Mouse (Mus musculus): ENCODE data around the gene S1pr3. TPM values are rescaled to one million over a fixed set of nuclear protein-coding genes. Genes with fewer than 3 reads are reported as not detected.

S1pr3 gene
- total RNA-seq (2021) = 1 to 10 TPM; 6.7 to 7.3 TPM
- long read RNA-seq, experiment 1, full-length matches to known transcripts = 6 of 14 reads
- long read RNA-seq, experiment 1, partial matches to known transcripts = 0 of 14 reads
- long read RNA-seq, experiment 1, other reads (novel, unspliced or antisense) = 8 of 14 reads
- long read RNA-seq, experiment 2, full-length matches to known transcripts = 9 of 11 reads
- long read RNA-seq, experiment 2, partial matches to known transcripts = 0 of 11 reads
- long read RNA-seq, experiment 2, other reads (novel, unspliced or antisense) = 2 of 11 reads

DNA sequence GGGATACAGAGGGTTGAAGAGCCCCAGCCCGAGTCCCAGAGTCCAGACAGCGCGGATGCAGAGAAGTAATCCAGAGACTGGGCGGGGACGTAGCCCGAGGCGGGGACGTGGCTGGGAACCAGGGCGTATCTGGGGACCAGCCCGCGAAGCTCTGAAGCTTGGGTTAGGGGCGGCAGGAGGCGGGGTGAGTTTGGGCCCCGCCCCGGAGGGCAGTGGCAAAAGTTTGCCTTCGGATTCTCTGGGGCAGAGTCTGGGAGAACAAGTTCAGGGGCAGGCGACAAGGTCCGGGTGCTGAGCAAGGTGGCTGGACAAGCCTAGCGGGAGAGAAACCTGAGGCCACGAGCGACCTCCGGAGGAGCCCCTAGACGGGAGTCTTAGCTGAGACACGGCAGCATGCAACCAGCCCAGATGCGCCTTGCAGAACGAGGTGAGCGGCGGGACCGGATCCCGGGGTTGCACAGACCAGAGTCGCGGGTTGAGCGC lies at the start of gene S1pr3:
Gene S1pr3 (plus strand): TSS at position 121 of the 483 bp plus-strand sequence.
- DNase-seq (ENCODE audit: low spot score in 2 of 2) = no peak

DNA sequence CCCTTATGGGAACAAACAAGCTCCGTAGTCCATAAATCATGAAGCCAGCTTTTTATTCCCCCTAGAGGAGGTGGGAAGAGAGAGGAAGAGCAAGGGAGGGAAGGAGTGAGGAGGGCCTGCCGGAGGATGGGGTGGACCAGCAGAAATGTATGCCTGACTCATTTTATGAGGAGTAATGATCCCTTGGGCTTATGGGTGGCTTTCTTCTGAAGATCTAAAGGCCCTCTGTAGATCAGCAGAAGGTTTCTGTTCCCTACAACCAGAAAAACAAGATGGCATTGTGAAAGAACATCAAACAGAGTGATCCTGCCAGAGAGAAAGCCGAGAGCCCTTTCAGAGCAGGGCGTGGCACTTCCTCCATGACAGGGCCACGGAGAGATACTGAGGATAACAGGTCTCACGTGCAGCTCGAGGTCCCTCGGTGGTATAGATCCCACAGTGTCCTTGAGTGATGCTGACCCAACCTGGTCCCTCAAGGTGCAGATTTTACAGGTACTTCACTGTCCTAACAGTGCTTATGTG lies 47.9 kb upstream of the S1pr3 start:
- DNase-seq (ENCODE audit: low spot score in 2 of 2) = no peak

DNA sequence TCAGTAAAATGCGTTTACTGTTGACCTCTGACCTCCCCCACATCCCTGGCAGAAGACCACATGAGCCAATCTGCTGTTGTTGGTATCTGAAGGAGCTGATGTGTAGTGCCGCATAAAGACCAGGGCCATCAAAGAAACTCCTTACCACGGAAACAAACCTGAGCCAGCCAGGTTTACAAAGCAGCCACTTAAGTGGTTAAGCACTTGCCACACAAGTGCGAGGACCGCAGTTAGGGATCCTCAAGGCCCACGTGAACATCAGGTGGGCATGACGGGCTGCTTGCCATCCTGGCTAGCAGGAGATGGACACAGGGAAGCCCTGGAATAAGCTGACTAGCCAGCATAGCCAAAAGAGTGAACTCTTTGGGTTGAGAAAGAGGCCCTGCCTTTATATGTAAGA lies 45.0 kb upstream of the S1pr3 start:
- no peak for DNase-seq (ENCODE audit: low spot score in 2 of 2)

DNA sequence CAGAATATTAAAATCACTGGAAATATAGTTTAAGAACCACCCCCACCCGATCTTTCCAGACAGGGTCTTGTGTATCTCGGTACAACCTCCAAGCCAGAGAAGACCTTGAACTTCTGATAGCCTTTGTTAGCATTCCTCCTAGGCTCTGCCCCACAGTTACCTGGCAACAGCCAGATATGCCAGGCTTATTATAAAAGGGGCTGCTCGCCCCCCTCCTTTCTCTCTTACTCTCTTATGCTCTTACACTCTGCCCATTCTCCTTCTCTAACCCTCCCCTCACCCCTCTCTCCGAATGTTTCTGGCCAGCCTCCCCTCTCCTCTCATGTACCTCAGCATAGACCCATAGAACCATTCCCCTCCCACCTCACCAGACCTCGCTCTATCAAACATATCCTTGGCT lies 44.5 kb upstream of the S1pr3 start:
- no peak for DNase-seq (ENCODE audit: low spot score in 2 of 2)

DNA sequence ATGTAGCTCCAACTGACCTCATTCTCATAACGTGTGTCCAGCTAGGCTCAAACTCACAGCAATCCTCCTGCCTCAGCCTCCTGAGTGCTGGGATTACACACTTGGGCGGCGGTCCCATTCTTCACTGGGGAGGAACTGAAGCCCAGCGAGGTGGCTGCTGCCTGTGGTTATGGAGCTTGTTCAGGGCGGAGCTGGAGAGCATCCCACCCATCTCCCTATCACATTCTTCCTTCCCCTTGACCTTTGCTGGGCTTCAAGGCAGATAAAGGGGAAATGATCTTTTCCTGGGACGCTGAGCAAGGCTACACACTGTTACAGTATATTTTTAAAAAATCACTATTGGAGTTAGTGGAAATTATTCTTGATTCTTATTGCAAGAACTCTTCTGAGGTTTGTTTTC lies 43.2 kb upstream of the S1pr3 start:
- DNase-seq (ENCODE audit: low spot score in 2 of 2) = no peak

DNA sequence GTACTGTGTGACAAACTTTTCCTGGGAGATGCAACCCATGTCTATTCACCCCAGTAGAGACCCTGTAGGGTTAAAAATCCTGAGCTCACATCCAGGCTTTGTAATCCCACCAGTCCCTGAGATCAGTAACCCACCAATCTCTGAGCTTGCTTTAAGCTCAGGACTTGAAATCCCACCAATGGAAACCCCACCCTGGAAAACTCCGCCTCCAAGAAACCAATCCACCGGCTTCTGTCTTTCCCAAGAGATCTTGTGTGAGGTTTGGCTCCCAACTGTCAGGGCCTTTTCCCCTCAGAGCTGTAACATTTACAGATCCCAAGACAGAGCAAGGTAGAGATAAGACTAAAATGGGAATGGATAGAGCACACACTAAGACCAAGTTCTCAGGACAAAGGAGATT lies 40.1 kb upstream of the S1pr3 start:
- DNase-seq (ENCODE audit: low spot score in 2 of 2) = no peak

DNA sequence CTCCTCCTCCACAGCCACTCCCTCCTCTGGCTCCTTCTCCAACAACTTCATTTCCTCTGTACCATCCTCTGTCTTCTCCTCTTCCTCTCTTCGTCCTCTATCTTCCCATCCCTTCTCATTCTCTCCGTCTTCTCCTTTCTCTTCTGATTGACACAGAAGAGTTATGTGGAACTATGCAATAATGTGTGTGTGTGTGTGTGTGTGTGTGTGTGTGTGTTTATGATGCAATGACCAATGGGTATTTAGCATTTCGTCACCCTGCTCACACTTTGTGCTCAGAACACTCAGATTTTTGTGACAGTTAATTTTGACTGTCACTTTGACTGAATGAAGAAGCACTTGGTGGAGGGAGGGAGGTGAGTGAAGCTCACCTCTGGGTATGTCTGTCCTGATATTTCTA lies 39.1 kb upstream of the S1pr3 start:
- no peak for DNase-seq (ENCODE audit: low spot score in 2 of 2)

DNA sequence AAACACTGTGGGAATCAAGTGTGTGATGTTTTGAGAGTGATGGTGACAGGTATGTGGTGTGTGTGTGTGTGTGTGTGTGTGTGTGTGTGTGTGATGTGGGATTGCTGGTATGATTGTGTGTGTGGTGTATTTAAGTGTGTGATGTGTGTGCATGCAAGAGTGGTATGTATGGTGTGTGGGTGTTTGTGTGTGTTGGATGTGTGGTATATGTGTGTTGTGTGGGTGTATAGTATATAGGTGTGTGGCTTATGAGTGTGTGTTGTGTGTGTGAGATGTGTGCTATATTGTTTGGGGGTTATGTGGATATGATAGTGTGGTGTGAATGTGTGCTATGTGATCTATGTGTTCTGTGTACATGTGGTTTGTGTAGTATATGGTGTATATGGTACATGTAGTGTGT lies 35.4 kb upstream of the S1pr3 start:
- DNase-seq (ENCODE audit: low spot score in 2 of 2) = no peak

DNA sequence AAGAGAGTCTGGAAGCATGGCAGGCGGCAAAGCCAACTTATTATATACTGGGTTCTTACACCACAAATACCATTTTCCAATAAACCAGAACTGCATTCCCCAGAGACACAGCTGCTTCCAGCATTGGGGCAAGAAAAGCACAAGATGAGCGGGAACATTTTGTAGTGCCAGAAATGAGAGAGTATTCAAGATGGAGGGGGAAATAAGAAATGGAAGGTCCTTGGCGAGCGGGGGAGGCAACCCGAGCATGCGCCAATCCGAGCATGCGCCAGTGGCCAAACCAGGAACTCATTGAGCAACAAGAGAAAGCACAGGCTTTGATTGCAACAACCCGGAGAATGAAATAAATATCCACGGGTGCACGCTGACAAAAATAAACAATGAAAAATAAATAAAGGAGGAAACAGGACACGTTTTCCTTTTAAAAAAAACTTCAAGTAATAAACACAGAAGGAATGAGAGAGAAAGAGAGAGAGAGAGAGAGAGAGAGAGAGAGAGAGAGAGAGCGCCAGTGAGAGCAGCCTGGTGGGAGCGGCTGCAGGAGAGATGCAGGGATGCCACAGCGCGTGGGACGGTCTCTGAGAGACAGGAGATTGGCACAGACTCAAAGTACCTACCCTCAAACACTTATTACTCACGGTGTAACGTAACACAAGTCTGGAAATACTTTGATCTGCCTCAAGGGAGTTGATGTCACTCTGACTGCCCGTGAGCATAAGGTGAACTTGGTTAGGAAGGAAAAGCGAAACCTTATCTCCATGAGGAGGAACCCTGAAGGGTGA lies 34.2 kb upstream of the S1pr3 start:
- DNase-seq (ENCODE audit: low spot score in 2 of 2) = peak; percentile 11 to 25

DNA sequence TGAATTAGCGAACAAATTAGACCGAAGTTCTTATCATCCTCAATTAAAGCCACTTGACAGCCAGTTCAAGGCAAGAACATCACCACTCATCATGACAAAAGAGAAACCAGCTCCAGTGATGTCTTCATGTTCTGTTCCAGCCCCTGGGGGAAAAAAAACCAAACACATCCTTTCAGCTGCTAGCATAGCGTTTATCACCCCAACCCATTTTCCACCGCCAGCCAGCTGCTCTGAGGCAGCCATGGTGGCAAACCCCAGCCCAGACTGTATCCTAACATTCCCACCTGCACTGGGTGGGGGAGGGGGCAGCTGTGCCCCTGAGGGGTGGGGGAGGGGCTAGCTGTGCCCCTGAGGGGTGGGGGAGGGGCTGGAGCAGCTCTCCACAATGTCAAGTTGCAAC lies 30.3 kb upstream of the S1pr3 start:
- DNase-seq (ENCODE audit: low spot score in 2 of 2) = no peak

DNA sequence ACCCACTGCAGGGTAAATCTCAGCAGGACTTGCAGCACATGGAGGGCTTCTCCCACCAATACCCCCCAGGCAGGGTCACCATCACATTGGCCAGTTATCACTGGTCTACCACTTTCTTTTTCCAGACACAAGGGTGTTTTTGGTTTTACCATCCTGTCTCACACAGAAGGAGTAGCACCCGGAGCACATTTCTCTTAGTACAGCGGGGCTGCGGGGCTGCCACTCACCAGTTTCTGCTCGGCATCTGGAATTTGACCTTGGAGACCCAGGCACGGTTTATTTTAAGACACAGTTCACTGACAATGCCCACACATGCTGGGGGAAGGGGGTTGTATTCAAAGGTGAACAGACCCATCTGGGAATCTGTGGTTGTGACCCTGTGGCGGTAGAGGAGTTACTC lies 28.8 kb upstream of the S1pr3 start:
- DNase-seq (ENCODE audit: low spot score in 2 of 2) = no peak

DNA sequence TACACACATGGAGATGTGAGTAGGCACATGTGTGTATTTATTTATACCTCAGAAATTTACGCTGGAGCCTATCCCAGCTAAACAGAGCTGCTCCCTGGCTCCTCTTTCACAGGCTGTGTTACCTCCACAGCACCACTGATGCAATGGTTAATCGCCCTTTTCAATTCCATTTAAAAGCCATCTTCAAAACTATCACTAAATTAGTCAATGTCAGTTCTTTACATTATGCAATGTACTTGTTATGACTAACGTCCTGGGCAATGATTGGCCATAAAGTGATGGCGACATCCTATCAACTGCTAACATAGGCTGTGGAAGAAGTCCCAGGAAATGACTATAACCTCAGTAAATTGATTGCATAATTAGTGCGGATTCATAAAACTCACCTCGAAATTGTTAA lies 26.9 kb upstream of the S1pr3 start:
- no peak for DNase-seq (ENCODE audit: low spot score in 2 of 2)

DNA sequence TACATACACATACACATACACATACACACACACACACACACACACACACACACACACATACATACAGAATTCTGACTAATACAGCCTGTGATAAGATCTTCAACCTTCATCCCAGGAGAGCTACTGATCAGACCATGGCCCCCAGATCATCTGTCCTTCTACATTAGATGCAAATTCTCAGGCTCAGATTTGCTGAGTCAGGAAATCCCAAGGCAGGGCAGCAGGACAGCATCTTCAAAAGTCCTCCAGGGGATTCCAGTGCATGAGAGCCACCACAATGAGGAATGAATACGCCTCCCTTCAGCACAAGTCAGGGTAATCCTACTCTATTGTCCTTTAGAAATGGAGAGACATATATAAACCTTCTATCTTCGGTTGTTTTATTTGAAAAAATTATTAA lies 23.5 kb upstream of the S1pr3 start:
- no peak for DNase-seq (ENCODE audit: low spot score in 2 of 2)

DNA sequence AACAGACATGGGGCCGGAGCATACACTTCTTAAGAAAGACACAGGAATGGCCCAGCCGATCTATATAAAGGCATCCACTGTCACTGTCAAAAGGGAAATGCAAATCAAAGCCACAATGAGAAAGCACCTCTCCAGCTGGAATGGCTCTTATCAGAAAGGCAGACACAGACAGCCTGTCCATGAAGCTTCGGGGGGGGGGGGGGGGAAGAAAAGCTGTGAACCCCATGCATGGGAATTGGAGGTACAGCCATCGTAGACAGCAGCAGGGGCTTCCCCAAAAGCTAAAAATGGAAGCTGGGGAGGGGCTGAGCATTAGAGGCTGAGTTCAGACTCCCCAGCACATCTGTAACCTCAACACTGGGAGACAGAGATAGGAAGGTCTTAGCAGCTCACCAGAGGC lies 20.5 kb upstream of the S1pr3 start:
- no peak for DNase-seq (ENCODE audit: low spot score in 2 of 2)

DNA sequence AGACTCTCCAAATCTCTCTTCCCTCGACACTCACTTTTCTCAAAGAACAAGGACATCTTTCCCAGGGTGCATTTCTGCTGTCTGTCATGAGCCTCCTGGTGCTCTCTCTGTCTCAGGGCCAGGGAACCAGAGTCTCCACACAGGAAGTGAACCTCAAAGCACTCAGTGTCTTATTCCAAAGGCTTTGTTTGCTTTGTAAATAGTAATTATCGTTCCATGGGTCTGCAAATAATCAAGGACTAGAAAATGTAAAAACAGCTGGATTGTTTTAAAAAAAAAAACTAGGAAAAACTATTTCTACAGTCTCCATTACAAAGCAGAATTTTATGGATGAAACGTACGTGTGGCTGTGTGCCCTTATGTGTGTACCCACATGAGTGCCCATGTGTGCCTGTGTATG lies 18.0 kb upstream of the S1pr3 start:
- DNase-seq (ENCODE audit: low spot score in 2 of 2) = no peak

DNA sequence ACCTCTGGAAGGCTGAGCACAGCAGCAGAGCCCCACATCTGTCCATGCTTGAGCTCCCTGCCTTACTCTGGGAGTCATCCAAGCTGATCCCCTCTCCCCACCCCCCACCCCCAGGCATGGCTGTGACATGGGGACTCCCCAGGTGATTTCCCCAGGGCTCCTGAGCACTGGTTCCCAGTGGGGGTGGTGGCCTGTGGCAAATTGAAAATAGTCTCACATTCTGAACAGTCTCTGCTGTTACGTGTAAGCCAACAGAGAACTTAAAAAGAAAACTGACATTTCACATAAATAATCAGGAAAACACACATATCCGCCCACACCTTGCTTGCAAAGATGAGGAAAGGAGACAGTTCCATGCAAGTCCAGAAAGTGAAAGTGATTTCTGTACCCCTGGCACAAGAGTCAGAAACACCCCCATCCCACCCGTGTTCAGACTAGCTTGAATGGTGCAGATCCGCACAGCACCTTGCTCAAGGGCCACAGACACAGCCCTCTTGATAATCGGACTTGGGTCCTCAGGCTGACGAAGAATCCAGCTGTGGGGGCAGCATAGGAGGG lies 17.0 kb upstream of the S1pr3 start:
- DNase-seq (ENCODE audit: low spot score in 2 of 2) = no peak

DNA sequence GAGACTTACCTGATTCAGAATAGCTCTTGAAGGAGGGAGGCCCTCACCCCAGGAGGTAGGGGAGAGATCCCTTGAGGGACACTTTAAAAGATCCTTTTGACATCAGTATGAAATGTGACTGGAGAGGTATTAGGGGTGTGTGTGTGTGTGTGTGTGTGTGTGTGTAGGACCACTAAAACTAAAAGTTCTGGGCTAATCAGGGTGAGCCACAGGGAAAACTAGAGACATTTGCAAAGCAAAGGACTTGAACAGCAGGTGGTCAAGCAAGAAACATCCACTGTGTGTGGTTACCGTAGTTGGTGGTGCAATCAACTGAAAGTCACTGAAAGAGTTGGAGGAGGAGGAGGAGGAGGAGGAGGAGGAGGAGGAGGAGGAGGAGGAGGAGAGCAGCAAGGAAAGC lies 16.2 kb upstream of the S1pr3 start:
- no peak for DNase-seq (ENCODE audit: low spot score in 2 of 2)

DNA sequence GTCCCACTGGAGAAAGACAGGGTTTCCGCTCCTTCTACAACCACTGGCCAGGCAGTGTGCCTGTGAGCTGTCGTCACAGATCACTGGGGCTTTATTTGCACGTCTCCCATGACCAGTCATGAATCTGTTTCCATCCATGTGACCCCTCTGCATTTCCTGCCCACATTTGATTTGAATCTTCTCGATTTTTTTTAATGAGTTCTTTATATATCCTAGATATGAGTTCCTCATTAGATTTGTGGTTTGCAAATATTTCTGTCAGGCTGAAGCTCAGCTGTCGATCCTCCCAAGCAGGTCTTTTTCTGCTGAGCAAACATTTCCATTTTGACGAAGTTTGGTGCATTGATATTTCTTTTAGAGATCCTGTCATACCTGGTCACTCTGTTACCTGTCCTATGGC lies 10.6 kb upstream of the S1pr3 start:
- no peak for DNase-seq (ENCODE audit: low spot score in 2 of 2)

DNA sequence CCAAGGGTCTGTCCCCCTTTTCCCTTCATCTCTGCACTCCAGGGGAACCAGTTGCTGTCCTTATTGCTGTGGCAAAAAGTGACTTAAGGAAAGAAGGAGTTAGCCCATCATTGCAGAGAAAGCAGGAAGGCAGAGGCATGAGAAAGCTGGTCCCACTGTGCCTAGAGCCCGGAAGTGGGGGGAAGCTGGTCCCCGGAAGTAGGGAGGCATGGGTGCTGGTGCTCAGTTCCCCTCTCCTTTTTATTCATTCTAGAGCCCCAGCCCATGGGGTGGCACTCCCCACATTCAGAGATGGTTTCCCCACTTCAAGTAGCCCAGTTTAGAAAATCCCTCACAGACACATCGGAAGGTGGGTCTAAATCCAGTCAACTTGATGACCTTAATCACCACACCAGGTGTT lies 8.9 kb upstream of the S1pr3 start:
- DNase-seq (ENCODE audit: low spot score in 2 of 2) = no peak

DNA sequence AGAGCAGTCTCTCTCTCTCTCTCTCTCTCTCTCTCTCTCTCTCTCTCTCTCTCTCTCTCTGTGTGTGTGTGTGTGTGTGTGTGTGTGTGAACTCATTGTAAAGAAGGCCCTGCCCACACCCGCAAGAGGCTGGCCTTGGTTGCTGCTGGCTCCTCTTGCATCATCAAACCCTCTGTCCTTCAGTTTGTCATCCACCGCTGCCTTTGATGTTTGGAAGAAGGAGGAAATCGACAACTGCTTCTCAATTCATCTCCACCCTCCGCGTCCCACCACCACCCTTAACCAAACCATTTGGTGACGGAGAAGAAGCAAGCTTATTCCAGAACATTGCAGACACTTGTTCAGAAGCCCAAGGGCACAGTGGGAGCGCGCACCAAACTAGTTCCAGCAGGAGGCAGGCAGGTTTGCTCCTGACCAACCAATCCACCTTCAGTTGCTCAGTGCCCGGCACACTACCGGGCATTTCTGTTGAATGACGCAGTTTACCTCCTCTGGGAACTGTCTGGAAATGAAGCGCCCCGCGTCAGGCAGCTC lies 8.2 kb upstream of the S1pr3 start:
- no peak for DNase-seq (ENCODE audit: low spot score in 2 of 2)

DNA sequence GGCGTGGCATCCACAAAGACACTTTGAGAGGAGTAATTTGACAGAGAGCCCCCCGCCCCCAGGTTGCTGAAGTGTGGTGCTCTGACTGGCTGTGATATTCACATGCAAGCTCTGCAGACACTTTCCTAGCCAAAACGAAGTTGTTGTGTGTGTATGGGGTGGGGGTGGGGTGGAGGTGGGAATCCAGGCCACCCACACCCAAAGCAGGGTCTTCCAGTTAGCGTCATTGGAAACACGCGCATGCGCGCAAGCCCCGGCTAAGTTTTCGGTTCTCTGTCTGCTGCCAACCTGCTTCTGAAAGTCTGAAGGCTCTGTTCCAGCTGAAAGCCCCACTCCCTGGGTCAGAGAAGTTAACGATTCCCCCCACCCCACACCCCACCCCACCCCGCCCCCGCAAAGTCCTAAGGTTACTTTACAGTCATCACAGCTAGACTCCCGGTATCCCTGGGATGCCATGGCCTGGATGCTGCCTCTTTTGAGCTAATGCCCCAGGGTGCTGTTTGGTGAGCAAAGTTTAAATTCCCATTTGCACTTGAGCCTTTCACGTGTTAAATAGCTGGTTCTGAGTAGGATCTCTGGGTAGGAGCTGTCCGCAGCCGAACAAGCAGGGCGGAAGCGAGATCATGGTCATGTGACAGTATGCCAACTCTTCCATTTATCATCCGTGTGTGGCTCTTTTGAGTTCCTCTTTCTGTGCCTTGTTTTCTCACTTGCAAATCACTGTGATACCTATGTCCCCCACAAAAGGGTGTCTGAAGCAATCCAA lies 7.5 kb upstream of the S1pr3 start:
- no peak for DNase-seq (ENCODE audit: low spot score in 2 of 2)

All from left cerebral cortex, adult 18-20 months (tissue).